Mouse (Mus musculus) embryonic facial prominence, embryonic 11.5 days (tissue): ENCODE measurements around the gene Ptprg. TPM values are rescaled to one million over a fixed set of nuclear protein-coding genes. Genes with fewer than 3 reads are reported as not detected.

Source experiments
- ATAC-seq: fragments of 200-750 bp; cut with Nextera tagmentation; replicated peaks from 2 replicates; pipeline ENCODE4 v1.8.0; 2017; ENCODE audit warnings: low read depth; ENCODE audit not compliant: insufficient number of reproducible peaks, low FRiP score, low TSS enrichment
- DNase-seq: peaks from one replicate; pipeline ENCODE4 v3.0.0-alpha.2; 2015; ENCODE audit warnings: low spot score
- H3K27ac ChIP-seq: fragments of 300-500 bp; sonication (generic); replicated peaks from 2 replicates; pipeline ENCODE4 v1.5.1; 2014; ENCODE audit warnings: mild to moderate bottlenecking, low read depth, low read length, control low read depth
- H3K27me3 ChIP-seq: fragments of 300-500 bp; sonication (generic); 2 replicates; pipeline ENCODE4 v1.6.1; 2014; ENCODE audit warnings: mild to moderate bottlenecking, low read length, moderate library complexity, mixed read lengths; ENCODE audit not compliant: control insufficient read depth, insufficient read depth
- H3K36me3 ChIP-seq: fragments of 300-500 bp; sonication (generic); replicated peaks from 2 replicates; pipeline ENCODE4 v1.6.1; 2014; ENCODE audit warnings: low read depth, mild to moderate bottlenecking, low read length, moderate library complexity, mixed read lengths; ENCODE audit not compliant: control insufficient read depth, insufficient read depth
- H3K4me1 ChIP-seq: fragments of 300-500 bp; sonication (generic); 2 replicates; pipeline ENCODE4 v1.6.1; 2014; ENCODE audit warnings: low read length, mixed read lengths; ENCODE audit not compliant: control insufficient read depth, insufficient read depth
- H3K4me2 ChIP-seq: fragments of 300-500 bp; sonication (generic); 2 replicates; pipeline ENCODE4 v1.6.1; 2014; ENCODE audit warnings: low read depth, mild to moderate bottlenecking, control low read depth, low read length, moderate library complexity
- H3K4me3 ChIP-seq: fragments of 300-500 bp; sonication (generic); 2 replicates; pipeline ENCODE4 v1.5.1; 2014; ENCODE audit warnings: low read depth, low read length, control low read depth
- H3K9ac ChIP-seq: fragments of 300-500 bp; sonication (generic); replicated peaks from 2 replicates; pipeline ENCODE4 v1.6.1; 2014; ENCODE audit warnings: mild to moderate bottlenecking, control low read depth, low read length
- H3K9me3 ChIP-seq: fragments of 300-500 bp; sonication (generic); replicated peaks from 2 replicates; pipeline ENCODE4 v1.6.1; 2016; ENCODE audit warnings: mild to moderate bottlenecking, low read length, inconsistent platforms, mixed read lengths; ENCODE audit not compliant: control insufficient read depth
- WGBS: fragments of 180-500 bp; shearing (Covaris S2); extraction: QIAGEN DNeasy Blood & Tissue Kit; methylation state at CpG from one replicate; pipeline ENCODE4 v1.1.7; 2014; 5-methylcytosine and 5-hydroxymethylcytosine counted together
- polyA plus RNA-seq: library from polyadenylated mRNA; unstranded; fragments of >200 nt; fragmentation: Nextera tagmentation; extraction: Ambion mirVana; gene quantifications from 2 replicates; pipeline ENCODE4 v1.2.1, GENCODE M21; 2014

The Ptprg gene
- polyA plus RNA-seq, 1 experiment from 2014 or later = 28.7 TPM

- no peak overlapping the region for H3K4me2 ChIP-seq
- H3K27ac ChIP-seq = no peak overlapping the region
- H3K36me3 ChIP-seq = no peaks in the 10 kb centered on the region
- H3K4me1 ChIP-seq = no peaks in the 10 kb centered on the region
- no peak for DNase-seq
- no peak for ATAC-seq
- H3K9me3 ChIP-seq = no peaks in the 10 kb centered on the region
- no peak overlapping the region for H3K9ac ChIP-seq
- H3K27me3 ChIP-seq = no peaks in the 10 kb centered on the region
- no peak overlapping the region for H3K4me3 ChIP-seq
Measured at GRCm38 (mm10) chr14:11558496-11558895, 5.2 kb downstream of the Ptprg start.

GRCm38 (mm10) chr14:11560641-11561232 is 7.4 kb downstream of the Ptprg start:
- ATAC-seq = no peak
- H3K4me3 ChIP-seq = no peak overlapping the region
- no peaks in the 10 kb centered on the region for H3K4me1 ChIP-seq
- H3K36me3 ChIP-seq = no peaks in the 10 kb centered on the region
- no peaks in the 10 kb centered on the region for H3K9me3 ChIP-seq
- no peak overlapping the region for H3K27ac ChIP-seq
- H3K4me2 ChIP-seq = no peak overlapping the region
- no peaks in the 10 kb centered on the region for H3K27me3 ChIP-seq
- 63% methylated on average over 8 of the region's 8 CpGs for WGBS
- H3K9ac ChIP-seq = no peak overlapping the region
- DNase-seq = no peak

- no peak overlapping the region for H3K9ac ChIP-seq
- H3K27ac ChIP-seq = no peak overlapping the region
- no peak overlapping the region for H3K4me3 ChIP-seq
- DNase-seq = no peak
- H3K4me1 ChIP-seq = no peaks in the 10 kb centered on the region
- ATAC-seq = no peak
- 94% methylated on average over 4 of the region's 4 CpGs for WGBS
- no peaks in the 10 kb centered on the region for H3K27me3 ChIP-seq
- H3K36me3 ChIP-seq = no peaks in the 10 kb centered on the region
- H3K9me3 ChIP-seq = no peaks in the 10 kb centered on the region
- no peak overlapping the region for H3K4me2 ChIP-seq
Measured at GRCm38 (mm10) chr14:11561397-11561796, 8.1 kb downstream of the Ptprg start.

- Histone ChIP-seq H3K27me3 (no peaks in the 10 kb centered on the region), H3K4me2 (no peak overlapping the region), H3K9me3 (no peaks in the 10 kb centered on the region), H3K4me3 (no peak overlapping the region), H3K9ac (no peak overlapping the region), H3K4me1 (no peaks in the 10 kb centered on the region), H3K27ac (no peak overlapping the region), H3K36me3 (no peaks in the 10 kb centered on the region)
- 94% methylated on average over 2 of the region's 2 CpGs for WGBS
- ATAC-seq = no peak
- no peak for DNase-seq
Measured at GRCm38 (mm10) chr14:11562870-11563269, 9.5 kb downstream of the Ptprg start.

DNA sequence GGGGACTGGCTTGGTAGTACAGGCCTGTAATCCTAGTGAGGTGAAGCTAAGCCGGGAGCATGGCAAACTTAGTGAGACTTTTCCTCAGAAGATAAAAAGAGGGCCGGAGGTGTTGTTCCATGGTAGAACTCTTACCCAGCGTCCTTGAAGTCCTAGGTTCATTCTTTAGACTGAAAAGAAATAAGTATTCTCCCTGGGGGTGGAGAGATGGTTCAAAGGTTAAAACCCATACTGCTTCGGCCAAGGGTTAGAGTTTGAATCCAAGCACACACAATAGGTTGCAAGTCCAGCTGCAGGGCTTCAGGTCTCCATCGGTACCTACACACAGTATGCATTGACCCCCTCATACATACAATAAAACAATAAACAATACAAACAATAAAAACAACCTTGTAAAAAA is 10.3 kb downstream of the Ptprg start:
- no peaks in the 10 kb centered on the region for H3K27me3 ChIP-seq
- H3K36me3 ChIP-seq = no peaks in the 10 kb centered on the region
- no peak overlapping the region for H3K4me3 ChIP-seq
- DNase-seq = no peak
- no peaks in the 10 kb centered on the region for H3K4me1 ChIP-seq
- H3K27ac ChIP-seq = no peak overlapping the region
- no peaks in the 10 kb centered on the region for H3K9me3 ChIP-seq
- H3K4me2 ChIP-seq = no peak overlapping the region
- H3K9ac ChIP-seq = no peak overlapping the region
- ATAC-seq = no peak
- WGBS = 84% methylated on average over 5 of the region's 5 CpGs

DNA sequence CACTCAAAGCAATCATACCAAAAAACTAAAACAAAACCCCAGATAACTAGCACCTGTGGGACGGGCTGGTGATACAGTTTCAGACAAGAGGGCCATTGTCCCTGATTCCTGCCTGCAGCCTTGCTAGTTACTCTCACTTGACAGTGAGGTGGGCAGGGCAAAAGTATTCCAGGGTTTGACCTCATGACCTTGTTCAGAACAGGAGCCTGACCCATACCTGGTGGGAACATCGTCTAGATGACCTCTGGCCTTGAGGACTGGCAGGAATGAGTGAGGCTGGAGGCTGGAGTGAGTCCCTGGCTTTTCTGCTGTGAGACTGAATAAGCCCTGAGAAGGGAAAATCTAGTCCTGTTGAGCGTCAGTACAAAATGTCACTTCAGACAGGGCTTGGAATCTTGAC is 11.1 kb downstream of the Ptprg start:
- 50% methylated on average over 3 of the region's 3 CpGs for WGBS
- no peak overlapping the region for H3K4me2 ChIP-seq
- no peak overlapping the region for H3K9ac ChIP-seq
- DNase-seq (no peak), ATAC-seq (no peak)
- H3K4me3 ChIP-seq = no peak overlapping the region
- no peaks in the 10 kb centered on the region for H3K4me1 ChIP-seq
- H3K36me3 ChIP-seq = no peaks in the 10 kb centered on the region
- H3K27ac ChIP-seq = no peak overlapping the region
- H3K27me3 ChIP-seq = no peaks in the 10 kb centered on the region
- no peaks in the 10 kb centered on the region for H3K9me3 ChIP-seq

GRCm38 (mm10) chr14:11565283-11565682 is 12.0 kb downstream of the Ptprg start:
- Histone ChIP-seq H3K27ac (no peak overlapping the region), H3K4me3 (no peak overlapping the region), H3K9ac (no peak overlapping the region), H3K4me2 (no peak overlapping the region), H3K4me1 (no peaks in the 10 kb centered on the region), H3K36me3 (no peaks in the 10 kb centered on the region), H3K27me3 (no peaks in the 10 kb centered on the region), H3K9me3 (no peaks in the 10 kb centered on the region)
- DNase-seq (no peak), ATAC-seq (no peak)
- WGBS = 97% methylated on average over 3 of the region's 3 CpGs

GRCm38 (mm10) chr14:11569734-11570133 is 16.4 kb downstream of the Ptprg start:
- H3K27me3 ChIP-seq = no peaks in the 10 kb centered on the region
- WGBS = 66% methylated on average over 2 of the region's 2 CpGs
- no peak overlapping the region for H3K4me2 ChIP-seq
- H3K27ac ChIP-seq = no peak overlapping the region
- H3K4me3 ChIP-seq = no peak overlapping the region
- ATAC-seq = no peak
- H3K9me3 ChIP-seq = no peaks in the 10 kb centered on the region
- DNase-seq = no peak
- no peaks in the 10 kb centered on the region for H3K36me3 ChIP-seq
- H3K9ac ChIP-seq = no peak overlapping the region
- no peaks in the 10 kb centered on the region for H3K4me1 ChIP-seq
